Mouse (Mus musculus): Measurements from ENCODE around the gene Med7. TPM values are rescaled to one million over a fixed set of nuclear protein-coding genes. Genes with fewer than 3 reads are reported as not detected.

The Med7 gene
- total RNA-seq, 1 experiment from 2014 or later: 43.6 TPM

DNA sequence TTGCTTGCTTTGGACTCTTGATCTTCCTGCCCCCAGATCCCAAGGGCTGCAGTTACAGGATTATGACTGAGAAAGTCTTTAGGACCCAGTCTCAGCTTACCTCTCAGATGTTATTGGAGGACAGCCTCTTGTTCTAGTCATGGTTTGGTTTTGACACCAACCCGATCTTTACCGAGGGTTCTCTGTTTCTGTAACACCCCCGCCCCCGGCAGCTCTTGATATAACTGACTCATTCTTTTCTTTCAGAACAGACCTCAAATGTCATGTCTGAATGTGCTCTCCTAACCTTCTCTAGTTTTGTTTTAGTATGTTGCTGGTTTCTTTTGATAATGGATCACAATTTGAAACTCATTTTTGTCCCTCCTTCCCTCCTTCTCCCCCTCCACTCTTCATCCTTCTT is 37.5 kb downstream of the Med7 start:
- ATAC-seq (ENCODE audit: extremely low read depth, insufficient number of reproducible peaks, low FRiP score, poor library complexity, severe bottlenecking): no peak

DNA sequence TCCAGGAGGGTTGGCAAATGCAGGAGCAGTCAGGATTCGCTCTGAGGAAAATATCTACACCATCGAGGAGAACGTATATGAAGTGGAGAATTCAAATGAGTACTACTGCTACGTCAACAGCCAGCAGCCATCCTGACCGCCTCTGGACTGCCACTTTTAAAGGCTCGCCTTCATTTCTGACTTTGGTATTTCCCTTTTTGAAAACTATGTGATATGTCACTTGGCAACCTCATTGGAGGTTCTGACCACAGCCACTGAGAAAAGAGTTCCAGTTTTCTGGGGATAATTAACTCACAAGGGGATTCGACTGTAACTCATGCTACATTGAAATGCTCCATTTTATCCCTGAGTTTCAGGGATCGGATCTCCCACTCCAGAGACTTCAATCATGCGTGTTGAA is 42.6 kb downstream of the Med7 start:
- no peak for ATAC-seq (ENCODE audit: extremely low read depth, insufficient number of reproducible peaks, low FRiP score, poor library complexity, severe bottlenecking)

DNA sequence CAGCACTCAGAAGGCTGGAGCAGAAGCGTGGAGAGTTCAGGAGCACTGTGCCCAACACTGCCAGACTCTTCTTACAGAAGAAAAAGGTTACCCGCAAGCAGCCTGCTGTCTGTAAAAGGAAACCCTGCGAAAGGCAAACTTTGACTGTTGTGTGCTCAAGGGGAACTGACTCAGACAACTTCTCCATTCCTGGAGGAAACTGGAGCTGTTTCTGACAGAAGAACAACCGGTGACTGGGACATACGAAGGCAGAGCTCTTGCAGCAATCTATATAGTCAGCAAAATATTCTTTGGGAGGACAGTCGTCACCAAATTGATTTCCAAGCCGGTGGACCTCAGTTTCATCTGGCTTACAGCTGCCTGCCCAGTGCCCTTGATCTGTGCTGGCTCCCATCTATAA is 43.8 kb downstream of the Med7 start:
- ATAC-seq (ENCODE audit: extremely low read depth, insufficient number of reproducible peaks, low FRiP score, poor library complexity, severe bottlenecking): peak; percentile 70

DNA sequence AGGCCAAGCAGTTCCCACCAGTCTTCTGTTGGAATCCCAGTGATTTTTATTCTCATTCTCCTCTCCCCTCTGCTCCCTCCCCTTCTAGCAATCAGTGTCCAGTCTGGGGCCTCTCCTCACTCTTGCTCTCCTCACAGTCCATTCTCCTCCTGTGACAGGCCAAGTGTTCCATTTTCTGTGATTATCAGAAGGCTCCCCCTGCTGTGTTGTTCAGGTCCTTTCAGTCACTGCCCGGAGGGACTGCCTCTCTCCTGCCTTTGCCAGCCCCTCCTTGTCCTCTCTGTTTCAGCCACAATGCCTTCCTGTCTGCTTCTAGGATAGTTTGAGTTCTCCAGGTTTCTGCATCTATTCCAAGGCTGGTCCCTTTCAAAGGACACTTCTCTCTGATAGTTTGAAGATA is 51.5 kb downstream of the Med7 start:
- ATAC-seq (ENCODE audit: extremely low read depth, insufficient number of reproducible peaks, low FRiP score, poor library complexity, severe bottlenecking): no peak

DNA sequence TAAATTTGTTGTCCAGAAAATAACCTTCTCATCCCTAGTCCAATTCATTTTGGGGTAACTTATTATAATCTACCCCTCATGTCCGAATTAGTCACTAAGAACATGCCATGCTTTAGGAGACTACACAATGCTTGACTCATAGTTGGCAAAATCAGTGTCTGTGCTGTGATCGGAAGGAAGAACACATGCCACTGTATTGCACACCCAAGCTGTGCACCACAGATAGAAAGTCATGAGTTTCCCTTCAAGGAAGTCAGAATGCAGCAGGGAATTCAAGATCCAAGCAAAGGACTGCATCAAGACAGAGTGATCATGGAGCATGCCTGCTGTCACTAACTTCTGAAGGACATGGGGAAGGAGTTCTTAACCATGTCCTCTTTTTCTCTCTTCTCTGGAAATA is 51.9 kb downstream of the Med7 start:
- no peak for ATAC-seq (ENCODE audit: extremely low read depth, insufficient number of reproducible peaks, low FRiP score, poor library complexity, severe bottlenecking)

Other genes starting within 250 kb of the Med7 start
- 0.35 and 0.37 TPM in 2 replicates for gene Fndc9, start 201.4 kb upstream of the Med7 start, total RNA-seq (2017)
- gene Cyfip2, start 124.1 kb upstream of the Med7 start, total RNA-seq (2017): 113 and 121 TPM in 2 replicates
- 28.7 and 29.5 TPM in 2 replicates for gene Itk, start 47.4 kb upstream of the Med7 start, total RNA-seq (2017)
- gene Fam71b, start 40.4 kb upstream of the Med7 start, total RNA-seq (2017): 1.1 TPM in 1 of 2 replicates, not detected in the other
- 1.5 and 2.1 TPM in 2 replicates for gene Havcr2, start 18.0 kb downstream of the Med7 start, total RNA-seq (2017)
- not detected in 2 replicates for gene Gm12169, start 87.3 kb downstream of the Med7 start, total RNA-seq (2017)
- not detected in 2 replicates for gene BC053393, start 134.6 kb downstream of the Med7 start, total RNA-seq (2017)
- gene Dppa1, start 192.3 kb downstream of the Med7 start, total RNA-seq (2017): not detected in 2 replicates

All from neutrophil, adult 5-6 weeks (primary cell).